Mouse (Mus musculus) lung, embryonic 14.5 days (tissue): Measurements from ENCODE around the gene Amfr. TPM values are rescaled to one million over a fixed set of nuclear protein-coding genes. Genes with fewer than 3 reads are reported as not detected.

Experiments
- ATAC-seq: fragments of 200-750 bp; cut with Nextera tagmentation; 2 replicates; pipeline ENCODE4 v1.8.0; 2017; ENCODE audit warnings: mild to moderate bottlenecking, moderate TSS enrichment, moderate library complexity; ENCODE audit not compliant: insufficient read depth
- DNase-seq: peaks from one replicate; pipeline ENCODE4 v3.0.0-alpha.2; 2015
- H3K27ac ChIP-seq: fragments of 300-500 bp; sonication (generic); 2 replicates; pipeline ENCODE4 v1.5.1; 2014; ENCODE audit warnings: low read depth, mild to moderate bottlenecking, moderate library complexity
- H3K27me3 ChIP-seq: fragments of 300-500 bp; sonication (generic); 2 replicates; pipeline ENCODE4 v1.6.1; 2014; ENCODE audit warnings: low read length, control low read depth; ENCODE audit not compliant: insufficient read depth
- H3K36me3 ChIP-seq: fragments of 300-500 bp; sonication (generic); 2 replicates; pipeline ENCODE4 v1.6.1; 2014; ENCODE audit warnings: control low read depth; ENCODE audit not compliant: insufficient read depth
- H3K4me1 ChIP-seq: fragments of 300-500 bp; sonication (generic); 2 replicates; pipeline ENCODE4 v1.6.1; 2014; ENCODE audit warnings: antibody characterized with exemption, control low read depth; ENCODE audit not compliant: insufficient read depth
- H3K4me2 ChIP-seq: fragments of 300-500 bp; sonication (generic); 2 replicates; pipeline ENCODE4 v1.6.1; 2014; ENCODE audit warnings: mild to moderate bottlenecking
- H3K4me3 ChIP-seq: fragments of 300-500 bp; sonication (generic); 2 replicates; pipeline ENCODE4 v1.5.1; 2014; ENCODE audit warnings: low read depth, low read length
- H3K9ac ChIP-seq: fragments of 300-500 bp; sonication (generic); 2 replicates; pipeline ENCODE4 v1.6.1; 2014
- H3K9me3 ChIP-seq: fragments of 300-500 bp; sonication (generic); 2 replicates; pipeline ENCODE4 v1.6.1; 2016; ENCODE audit warnings: low read depth, low read length, control low read depth
- CTCF ChIP-seq: IDR thresholded peaks from 2 replicates; pipeline ENCODE4 v1.5.1; 2016; ENCODE audit warnings: antibody characterized with exemption, low read depth
- WGBS: fragments of 180-500 bp; shearing (Covaris S2); extraction: QIAGEN DNeasy Blood & Tissue Kit; methylation state at CpG from one replicate; pipeline ENCODE4 v1.1.7; 2014; 5-methylcytosine and 5-hydroxymethylcytosine counted together
- polyA plus RNA-seq: library from polyadenylated mRNA; unstranded; fragments of >200 nt; fragmentation: Nextera tagmentation; extraction: Ambion mirVana; gene quantifications from 2 replicates; pipeline ENCODE4 v1.2.1, GENCODE M21; 2014

The Amfr gene
- polyA plus RNA-seq, 1 experiment from 2014 or later = 54.7 TPM

DNA sequence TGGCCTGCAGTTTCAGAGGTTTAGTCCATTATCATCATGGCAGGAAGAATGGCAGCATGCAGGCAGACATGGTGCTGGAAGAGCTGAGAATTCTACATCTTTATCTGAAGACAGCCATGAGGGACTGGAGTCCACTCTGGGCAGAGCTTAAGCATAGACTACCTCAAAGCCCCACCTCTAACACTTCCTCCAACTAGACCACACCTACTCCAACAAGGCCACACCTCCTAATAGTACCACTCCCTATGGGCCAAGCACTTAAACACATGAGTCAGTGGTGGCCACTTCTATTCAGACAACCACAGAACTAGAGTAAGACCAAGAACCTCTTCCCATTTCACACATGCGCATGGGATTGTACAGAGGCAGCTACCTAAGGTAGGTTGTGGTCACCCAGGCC, 66.2 kb downstream of the Amfr start:
- Histone ChIP-seq H3K4me2 (no peak overlapping the region), H3K36me3 (no peaks in the 10 kb centered on the region), H3K27me3 (no peaks in the 10 kb centered on the region), H3K4me3 (no peak overlapping the region), H3K4me1 (no peaks in the 10 kb centered on the region), H3K9ac (no peak overlapping the region), H3K9me3 (no peaks in the 10 kb centered on the region), H3K27ac (no peak overlapping the region)
- WGBS = 100% methylated on average over 1 of the region's 1 CpGs
- no peak for ATAC-seq
- no peak for TF ChIP-seq CTCF
- no peak for DNase-seq

DNA sequence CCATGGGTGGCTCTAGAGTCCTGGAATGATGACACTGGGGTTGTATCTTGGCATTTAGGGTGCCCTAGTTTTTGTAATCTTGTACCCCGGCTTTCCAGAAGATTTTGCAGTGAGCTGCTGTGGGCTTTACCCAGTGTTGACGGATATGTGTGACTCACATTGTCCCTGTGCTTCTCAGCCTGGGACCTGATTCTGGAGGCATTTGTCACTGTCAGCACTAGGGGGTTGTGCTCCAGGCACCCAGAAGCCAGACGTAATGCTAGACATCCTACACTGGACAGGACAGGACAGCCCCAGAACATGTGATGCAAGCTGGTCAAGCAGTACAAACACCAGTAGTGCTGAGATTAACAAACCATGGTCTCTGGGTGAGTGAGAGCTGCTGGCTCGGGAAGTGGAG, 66.9 kb downstream of the Amfr start:
- Histone ChIP-seq H3K4me2 (no peak overlapping the region), H3K36me3 (no peaks in the 10 kb centered on the region), H3K27me3 (no peaks in the 10 kb centered on the region), H3K4me3 (no peak overlapping the region), H3K9me3 (no peaks in the 10 kb centered on the region), H3K9ac (no peak overlapping the region), H3K27ac (no peak overlapping the region), H3K4me1 (no peaks in the 10 kb centered on the region)
- no peak for TF ChIP-seq CTCF
- ATAC-seq = no peak
- DNase-seq = no peak
- 57% methylated on average over 4 of the region's 4 CpGs for WGBS

DNA sequence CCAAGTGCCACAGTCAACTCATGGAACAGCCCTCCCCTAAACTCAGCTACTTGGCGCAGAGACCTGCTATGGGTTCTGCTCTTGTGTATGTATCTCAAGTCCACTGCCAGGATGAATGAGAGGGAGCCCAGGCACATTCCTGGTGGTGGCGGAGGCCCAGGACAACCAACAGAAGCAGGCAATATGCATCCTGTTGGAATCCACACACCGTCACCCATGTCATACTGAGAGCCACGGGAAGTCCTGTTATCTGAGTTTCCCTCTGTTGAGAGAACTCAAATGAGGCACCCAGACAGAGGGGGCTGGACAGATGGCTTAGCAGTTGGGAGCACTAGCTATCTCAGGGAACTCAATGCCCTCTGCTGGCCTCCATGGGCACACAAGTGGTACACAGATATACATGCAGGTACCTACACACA, 71.0 kb downstream of the Amfr start:
- Histone ChIP-seq H3K27ac (no peak overlapping the region), H3K4me3 (no peak overlapping the region), H3K36me3 (no peaks in the 10 kb centered on the region), H3K4me1 (no peaks in the 10 kb centered on the region), H3K9ac (no peak overlapping the region), H3K9me3 (no peaks in the 10 kb centered on the region), H3K4me2 (no peak overlapping the region), H3K27me3 (no peaks in the 10 kb centered on the region)
- DNase-seq (no peak), ATAC-seq (no peak)
- 54% methylated on average over 4 of the region's 4 CpGs for WGBS
- TF ChIP-seq CTCF = 0 out of 2 replicates have a peak, but pooled peaks have one; percentile 9

DNA sequence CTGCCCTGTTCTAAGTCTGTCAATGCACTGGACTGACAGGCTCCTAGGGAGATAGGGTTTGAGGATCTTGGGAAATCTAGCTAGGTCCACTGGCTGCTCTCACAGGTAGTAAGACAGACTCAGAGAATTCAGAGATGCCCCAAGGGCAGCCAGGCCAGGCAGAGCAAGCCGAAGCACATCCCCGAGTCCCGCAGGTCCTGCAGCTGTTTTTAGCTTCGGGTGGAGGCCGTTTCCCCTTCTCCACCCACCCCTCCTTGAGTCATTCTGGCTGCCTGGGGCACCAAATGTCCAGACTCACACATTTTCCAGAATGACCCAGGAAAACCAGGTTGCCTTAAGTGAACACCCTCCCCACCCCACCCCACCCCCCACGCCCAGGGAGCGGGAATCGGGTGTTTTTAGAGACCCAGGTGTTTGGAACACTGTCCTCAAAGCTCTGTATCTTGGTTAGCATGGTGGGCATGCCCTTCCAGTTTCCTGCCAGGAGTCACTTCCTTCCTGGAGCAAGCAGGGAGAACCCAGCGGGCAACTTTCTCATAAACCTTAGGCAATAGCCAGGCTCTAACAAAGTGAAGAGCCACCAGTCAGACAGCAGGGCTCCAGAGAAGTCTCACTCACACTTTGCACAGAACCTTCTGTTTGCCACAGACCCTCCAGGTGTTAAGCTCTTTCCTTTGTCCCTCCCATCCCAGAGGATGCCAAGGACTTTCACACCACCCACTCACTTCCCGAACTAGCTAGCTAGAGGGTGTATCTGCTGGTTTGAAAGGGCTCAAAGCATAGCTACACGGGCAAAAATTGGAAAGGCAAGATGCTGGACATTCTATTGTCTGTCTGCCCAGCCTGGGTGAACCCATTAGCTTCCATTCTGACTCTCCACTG, 71.9 kb downstream of the Amfr start:
- H3K9me3 ChIP-seq = no peaks in the 10 kb centered on the region
- TF ChIP-seq CTCF = no peak
- H3K4me2 ChIP-seq = no peak overlapping the region
- H3K27me3 ChIP-seq = no peaks in the 10 kb centered on the region
- H3K9ac ChIP-seq = no peak overlapping the region
- no peak for ATAC-seq
- H3K4me1 ChIP-seq = no peaks in the 10 kb centered on the region
- no peaks in the 10 kb centered on the region for H3K36me3 ChIP-seq
- DNase-seq = no peak
- no peak overlapping the region for H3K27ac ChIP-seq
- no peak overlapping the region for H3K4me3 ChIP-seq
- WGBS = 56% methylated on average over 11 of the region's 11 CpGs

DNA sequence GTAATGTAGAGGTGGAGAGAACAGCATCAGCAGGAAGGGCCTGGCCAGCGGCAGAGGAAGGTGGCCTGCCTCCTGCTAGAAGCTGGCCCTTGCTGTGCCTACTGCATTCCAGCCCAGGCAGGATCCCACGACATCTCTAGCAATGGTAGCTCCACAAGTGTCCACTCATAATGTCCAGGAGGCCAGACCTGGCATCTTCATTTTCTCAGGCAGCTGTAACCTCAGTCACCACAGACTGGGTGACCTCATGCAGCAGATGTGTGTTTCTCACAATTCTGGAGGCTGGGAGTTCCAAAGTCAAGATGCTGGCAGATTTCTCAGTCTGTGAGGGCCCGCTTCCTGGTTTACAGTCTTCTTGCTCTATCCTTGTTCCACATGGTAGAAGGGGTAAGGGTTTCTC, 74.4 kb downstream of the Amfr start:
- 84% methylated on average over 3 of the region's 3 CpGs for WGBS
- no peak for ATAC-seq
- no peak overlapping the region for H3K4me3 ChIP-seq
- H3K36me3 ChIP-seq = no peaks in the 10 kb centered on the region
- H3K27me3 ChIP-seq = no peaks in the 10 kb centered on the region
- H3K4me2 ChIP-seq = no peak overlapping the region
- no peak for TF ChIP-seq CTCF
- no peak for DNase-seq
- H3K9ac ChIP-seq = no peak overlapping the region
- no peak overlapping the region for H3K27ac ChIP-seq
- H3K9me3 ChIP-seq = no peaks in the 10 kb centered on the region
- H3K4me1 ChIP-seq = no peaks in the 10 kb centered on the region

DNA sequence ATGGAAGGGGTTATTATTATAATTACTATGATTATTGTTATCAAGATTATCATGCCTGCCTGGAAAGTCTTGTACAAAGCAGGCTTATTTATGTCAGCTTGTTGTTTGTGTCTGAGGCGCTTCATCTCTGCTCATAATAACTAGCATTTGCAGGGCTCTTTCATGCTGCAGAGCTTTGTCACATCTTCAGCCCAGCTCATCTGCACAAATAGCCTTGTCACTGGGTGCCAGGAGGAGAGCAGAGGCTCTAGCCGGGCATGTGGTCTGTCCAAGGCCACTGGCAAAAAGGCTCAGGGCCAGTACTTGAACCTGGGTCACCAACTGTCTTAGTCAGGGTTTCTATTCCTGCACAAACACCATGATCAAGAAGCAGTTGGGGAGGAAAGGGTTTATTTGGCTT, 79.4 kb downstream of the Amfr start:
- Histone ChIP-seq H3K4me1 (no peaks in the 10 kb centered on the region), H3K9me3 (no peaks in the 10 kb centered on the region), H3K9ac (no peak overlapping the region), H3K4me3 (no peak overlapping the region), H3K27me3 (no peaks in the 10 kb centered on the region), H3K27ac (no peak overlapping the region), H3K36me3 (no peaks in the 10 kb centered on the region), H3K4me2 (no peak overlapping the region)
- DNase-seq (no peak), ATAC-seq (no peak)
- TF ChIP-seq CTCF = no peak
- 72% methylated on average over 2 of the region's 2 CpGs for WGBS

DNA sequence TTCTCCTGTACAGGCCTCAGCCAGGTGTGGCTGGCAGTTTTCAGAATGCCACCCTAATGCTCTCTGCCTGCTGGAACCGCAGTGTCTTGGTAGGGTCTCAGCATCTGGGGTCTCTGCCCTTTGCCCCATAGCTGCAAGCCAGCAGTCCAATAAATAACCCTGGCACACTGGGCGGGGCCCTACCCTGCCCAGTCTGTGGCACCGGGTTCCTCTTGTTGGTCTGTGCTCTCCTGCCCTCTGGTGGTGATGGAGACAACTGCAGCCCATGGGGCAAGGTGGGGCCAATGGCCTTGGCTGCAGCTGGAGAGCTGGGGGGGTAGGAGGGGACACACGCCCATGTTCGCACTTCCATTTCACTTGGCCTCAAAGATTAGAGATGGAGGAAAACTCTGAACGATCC, 79.8 kb downstream of the Amfr start:
- DNase-seq (peak; percentile 81), ATAC-seq (peak; percentile 58; the same call in 1 of the 2 replicates)
- Histone ChIP-seq H3K4me1 (no peaks in the 10 kb centered on the region), H3K4me2 (no peak overlapping the region), H3K36me3 (no peaks in the 10 kb centered on the region), H3K4me3 (no peak overlapping the region), H3K9ac (no peak overlapping the region), H3K9me3 (no peaks in the 10 kb centered on the region), H3K27ac (no peak overlapping the region), H3K27me3 (no peaks in the 10 kb centered on the region)
- peak; percentile 96 for TF ChIP-seq CTCF
- 19% methylated on average over 6 of the region's 6 CpGs for WGBS
